Mouse (Mus musculus) adrenal gland, postnatal 4 days (tissue): Measurements from ENCODE around the gene Nudt7. TPM values are rescaled to one million over a fixed set of nuclear protein-coding genes. Genes with fewer than 3 reads are reported as not detected.

Experiments
- DNase-seq, 2 experiments: peaks; one replicate each; pipeline ENCODE4 v3.0.0; 2021 to 2022; ENCODE audit warnings: low spot score in 2 of 2, mixed read lengths in 2 of 2
- total RNA-seq, 2 experiments: library from RNA; stranded (reverse); gene quantifications; 2 replicates each; pipeline ENCODE4 v1.2.3; 2021

Nudt7 gene
- total RNA-seq, 2 experiments from 2014 or later, result 22.5 to 31.2 TPM

DNA sequence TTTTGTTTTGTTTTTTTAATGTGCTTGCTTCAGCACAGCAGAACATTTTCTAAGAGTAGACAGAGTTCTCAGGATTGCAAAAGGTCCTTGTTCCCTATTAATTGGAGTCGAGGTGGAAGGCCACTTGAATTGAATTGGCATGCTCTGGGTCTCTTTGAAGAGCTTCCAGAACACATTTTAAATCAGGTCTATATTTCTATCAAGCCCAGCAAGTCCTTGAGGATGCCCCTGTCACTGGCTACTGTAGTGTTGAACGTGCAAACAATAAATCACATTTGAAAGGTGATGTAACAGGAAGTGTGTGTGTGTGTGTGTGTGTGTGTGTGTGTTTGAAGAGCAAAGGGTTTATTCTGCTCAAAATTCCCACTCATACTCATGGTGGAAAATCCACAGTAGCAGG is 7.1 kb downstream of the Nudt7 start:
- DNase-seq, result no peak

GRCm38 (mm10) chr8:114142199-114142598 is 8.8 kb downstream of the Nudt7 start:
- DNase-seq, result no peak

DNA sequence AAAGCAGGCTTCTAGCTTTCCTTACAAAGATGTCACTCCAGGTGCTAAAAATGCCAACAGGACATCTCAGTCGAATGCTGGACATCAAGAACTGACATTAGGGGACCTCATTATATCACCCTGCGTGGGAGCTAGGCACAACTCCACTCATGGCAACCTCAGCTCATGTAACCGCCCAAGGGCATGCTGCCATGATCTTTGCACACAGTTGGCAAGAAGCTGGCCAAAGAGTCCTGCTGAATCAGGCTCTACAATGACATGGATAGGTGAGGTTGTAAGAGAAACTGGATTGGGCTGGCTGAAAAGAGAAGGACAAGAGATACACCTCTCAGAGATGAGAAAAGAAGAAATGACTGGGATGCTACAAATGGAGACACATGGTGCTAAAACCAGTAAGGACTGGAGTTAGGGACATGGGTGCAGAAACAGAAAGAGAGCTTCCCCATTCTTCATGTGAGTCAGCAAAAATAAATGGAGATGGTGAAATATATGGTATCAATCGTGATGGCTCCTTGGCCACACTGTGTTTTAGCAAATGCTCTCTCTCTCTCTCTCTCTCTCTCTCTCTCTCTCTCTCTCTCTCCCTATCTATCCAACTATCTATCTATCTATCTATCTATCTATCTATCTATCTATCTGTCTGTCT is 10.4 kb downstream of the Nudt7 start:
- DNase-seq, result no peak

DNA sequence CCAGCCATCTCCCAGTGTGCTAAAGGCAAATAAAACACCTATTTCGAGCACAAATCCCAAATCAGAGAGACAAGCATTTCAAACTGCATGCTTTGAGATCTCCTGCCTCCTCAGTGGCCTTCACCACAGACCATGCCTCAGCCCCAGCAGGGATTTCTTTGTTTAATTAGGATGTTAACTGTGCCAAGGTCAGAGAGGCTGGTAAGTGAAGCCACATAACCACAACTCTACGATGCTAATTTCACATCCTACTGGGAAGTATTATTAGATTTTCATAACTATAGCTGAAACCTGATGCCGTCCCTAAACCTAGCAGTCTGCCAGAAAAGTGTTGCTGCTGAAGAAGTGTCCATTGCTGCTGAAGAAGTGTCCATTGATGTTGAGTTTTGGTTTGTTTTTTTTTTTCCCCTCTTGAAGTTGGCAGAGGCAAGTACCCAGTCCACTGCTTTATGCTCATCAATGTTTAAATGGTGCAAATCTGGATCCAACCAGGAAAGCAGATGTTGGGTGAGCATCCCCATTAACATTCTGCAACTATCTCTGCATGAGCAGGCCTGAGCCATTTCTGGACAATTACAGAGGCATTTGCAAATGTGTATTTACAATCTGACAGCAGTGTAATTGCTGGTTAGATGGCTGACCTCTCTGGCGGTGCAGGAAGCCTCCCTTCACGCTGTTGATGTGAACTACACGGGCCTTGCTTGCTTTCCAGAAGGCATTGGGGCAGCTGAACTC is 20.1 kb downstream of the Nudt7 start:
- no peak for DNase-seq

DNA sequence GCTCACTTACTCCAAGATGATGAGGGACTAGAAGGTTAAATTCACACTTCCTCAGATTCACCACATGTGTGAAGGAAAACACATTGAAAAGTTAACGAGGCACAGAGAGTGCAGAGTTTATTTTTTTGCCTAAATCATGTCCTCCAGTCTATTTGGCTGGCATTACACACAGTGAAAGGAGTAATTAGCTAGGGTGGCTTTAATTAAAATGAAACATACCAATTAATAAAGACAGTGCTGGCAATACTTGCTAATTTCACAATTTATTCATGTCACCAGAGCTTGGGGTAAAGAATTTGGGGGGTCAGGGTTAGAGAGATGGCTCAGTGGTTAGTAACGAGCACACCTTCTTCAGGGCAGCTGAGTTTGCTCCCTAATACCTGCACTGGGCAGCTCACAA is 25.2 kb downstream of the Nudt7 start:
- DNase-seq, result no peak

- DNase-seq, result no peak
Observed at GRCm38 (mm10) chr8:114159666-114160065, 26.3 kb downstream of the Nudt7 start.

GRCm38 (mm10) chr8:114163871-114164270 is 30.5 kb downstream of the Nudt7 start:
- DNase-seq, result no peak

DNA sequence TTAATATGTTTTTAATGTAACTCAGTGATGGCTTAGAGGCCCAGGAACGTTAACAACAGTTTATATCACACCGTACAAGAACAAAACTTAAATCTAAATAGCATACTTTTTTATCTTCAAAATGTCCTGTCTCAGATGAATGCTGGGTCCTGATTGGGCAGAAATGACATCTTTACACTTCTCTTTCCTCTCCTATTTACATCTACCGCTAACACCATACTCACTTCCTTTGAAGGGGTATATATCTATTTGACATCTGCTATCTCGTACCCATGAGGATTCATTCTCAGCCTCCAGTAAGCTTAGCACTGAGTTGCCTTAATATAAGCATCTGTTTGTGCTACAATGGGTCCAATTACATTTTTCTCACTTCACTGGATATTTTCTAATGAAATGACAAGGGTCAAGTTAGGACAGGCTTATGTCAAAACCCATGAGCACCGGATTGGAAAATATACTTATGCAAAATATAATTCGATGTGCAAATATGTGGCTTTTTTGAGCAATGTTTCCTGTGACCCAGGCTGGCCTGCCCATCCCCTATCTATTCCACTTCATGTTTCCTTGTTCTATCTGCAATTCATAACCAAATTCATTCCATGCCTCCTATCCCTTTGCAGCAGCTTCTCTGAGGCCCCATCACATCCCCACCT is 31.2 kb downstream of the Nudt7 start:
- DNase-seq, result no peak

DNA sequence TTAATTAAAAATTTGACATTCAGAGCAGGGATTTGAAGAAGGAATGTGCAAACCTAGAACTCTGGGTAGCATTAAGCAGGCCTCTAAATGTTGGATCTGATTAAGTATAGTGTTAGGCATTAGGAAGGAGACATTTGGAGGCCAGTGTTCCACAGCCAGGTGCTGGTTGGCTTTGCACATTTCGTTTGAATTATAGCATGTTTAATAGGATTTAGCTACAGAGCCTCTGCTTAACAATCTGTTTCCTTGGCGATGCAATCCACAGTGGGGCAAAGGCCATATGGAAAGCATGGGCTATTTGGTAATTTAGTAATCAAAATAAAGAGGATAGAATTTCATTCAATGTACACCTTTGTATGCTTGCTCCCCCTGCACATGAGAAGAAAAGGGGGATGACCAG is 32.4 kb downstream of the Nudt7 start:
- no peak for DNase-seq

GRCm38 (mm10) chr8:114176721-114177120 is 43.4 kb downstream of the Nudt7 start:
- no peak for DNase-seq

DNA sequence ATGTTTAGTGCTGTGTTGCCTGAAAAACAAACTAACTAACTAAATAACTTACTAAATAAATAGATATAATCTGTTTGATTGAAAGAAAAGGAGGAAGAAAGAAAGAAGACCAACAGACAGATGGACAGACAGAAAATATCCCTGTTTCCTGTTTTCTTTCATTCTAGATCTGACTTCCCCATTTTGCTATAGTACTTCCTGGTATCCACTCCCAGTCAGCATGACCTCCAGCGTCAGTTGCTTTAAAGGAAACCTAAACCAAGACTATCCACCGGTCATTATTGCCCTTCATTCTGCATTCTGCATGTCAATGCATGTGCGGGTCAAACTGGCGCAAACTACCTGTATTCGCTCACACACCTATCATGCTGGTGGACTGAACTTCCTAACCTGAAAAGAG is 60.0 kb downstream of the Nudt7 start:
- DNase-seq, result no peak

DNA sequence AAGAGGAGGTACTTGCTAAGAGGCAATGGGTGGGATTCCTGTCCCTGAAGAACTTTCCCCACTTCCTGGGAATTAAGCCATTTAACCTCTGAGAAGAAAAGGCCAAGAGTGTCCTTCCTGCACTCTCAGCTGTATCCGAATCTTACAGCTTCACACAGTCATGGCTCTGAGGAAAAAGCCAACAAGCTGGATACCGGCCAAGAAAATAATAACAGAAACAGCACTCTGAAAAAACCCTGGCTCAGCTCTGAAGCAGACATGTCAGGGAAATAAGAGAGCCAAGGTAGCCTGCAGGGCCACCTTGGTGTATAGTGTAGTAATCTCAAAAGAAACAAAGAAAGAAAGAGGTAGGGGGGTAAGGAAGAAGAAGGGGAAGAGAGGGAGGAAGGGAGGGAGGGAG is 65.6 kb downstream of the Nudt7 start:
- no peak for DNase-seq

Other genes with a start within 250 kb of the Nudt7 start
- gene Vat1l, start 72.1 kb downstream of the Nudt7 start, total RNA-seq, result 10 to 100 TPM; 25.7 to 35.4 TPM